Mouse (Mus musculus) forebrain, embryonic 12.5 days (tissue): ENCODE results near the gene 1700123O20Rik. TPM values are rescaled to one million over a fixed set of nuclear protein-coding genes. Genes with fewer than 3 reads are reported as not detected.

ENCODE experiments used
- ATAC-seq: fragments of 200-750 bp; cut with Nextera tagmentation; 2 replicates; pipeline ENCODE4 v1.8.0; 2017; ENCODE audit warnings: moderate TSS enrichment; ENCODE audit not compliant: low FRiP score
- H3K27ac ChIP-seq: fragments of 300-500 bp; sonication (generic); 2 replicates; pipeline ENCODE4 v1.5.1; 2016; ENCODE audit warnings: mild to moderate bottlenecking
- H3K27me3 ChIP-seq: fragments of 300-500 bp; sonication (generic); 2 replicates; pipeline ENCODE4 v1.6.1; 2016; ENCODE audit warnings: mild to moderate bottlenecking
- H3K36me3 ChIP-seq: fragments of 300-500 bp; sonication (generic); replicated peaks from 2 replicates; pipeline ENCODE4 v1.6.1; 2016; ENCODE audit warnings: mild to moderate bottlenecking
- H3K4me1 ChIP-seq: fragments of 300-500 bp; sonication (generic); 2 replicates; pipeline ENCODE4 v1.6.1; 2016
- H3K4me2 ChIP-seq: fragments of 300-500 bp; sonication (generic); 2 replicates; pipeline ENCODE4 v1.6.1; 2016; ENCODE audit warnings: mild to moderate bottlenecking, moderate library complexity
- H3K4me3 ChIP-seq: fragments of 300-500 bp; sonication (generic); replicated peaks from 2 replicates; pipeline ENCODE4 v1.5.1; 2016; ENCODE audit warnings: mild to moderate bottlenecking
- H3K9ac ChIP-seq: fragments of 300-500 bp; sonication (generic); 2 replicates; pipeline ENCODE4 v1.6.1; 2016; ENCODE audit warnings: mild to moderate bottlenecking
- H3K9me3 ChIP-seq: fragments of 300-500 bp; sonication (generic); 2 replicates; pipeline ENCODE4 v1.6.1; 2016
- WGBS: fragments of 180-500 bp; shearing (Covaris S2); methylation state at CpG from one replicate; pipeline ENCODE4 v1.1.7; 2016; 5-methylcytosine and 5-hydroxymethylcytosine counted together
- polyA plus RNA-seq: library from polyadenylated mRNA; unstranded; fragments of >200 nt; fragmentation: Nextera tagmentation; extraction: Ambion mirVana; gene quantifications from 2 replicates; pipeline ENCODE4 v1.2.1, GENCODE M21; 2016

Gene 1700123O20Rik
- polyA plus RNA-seq, 1 experiment from 2014 or later, result 87.5 TPM

DNA sequence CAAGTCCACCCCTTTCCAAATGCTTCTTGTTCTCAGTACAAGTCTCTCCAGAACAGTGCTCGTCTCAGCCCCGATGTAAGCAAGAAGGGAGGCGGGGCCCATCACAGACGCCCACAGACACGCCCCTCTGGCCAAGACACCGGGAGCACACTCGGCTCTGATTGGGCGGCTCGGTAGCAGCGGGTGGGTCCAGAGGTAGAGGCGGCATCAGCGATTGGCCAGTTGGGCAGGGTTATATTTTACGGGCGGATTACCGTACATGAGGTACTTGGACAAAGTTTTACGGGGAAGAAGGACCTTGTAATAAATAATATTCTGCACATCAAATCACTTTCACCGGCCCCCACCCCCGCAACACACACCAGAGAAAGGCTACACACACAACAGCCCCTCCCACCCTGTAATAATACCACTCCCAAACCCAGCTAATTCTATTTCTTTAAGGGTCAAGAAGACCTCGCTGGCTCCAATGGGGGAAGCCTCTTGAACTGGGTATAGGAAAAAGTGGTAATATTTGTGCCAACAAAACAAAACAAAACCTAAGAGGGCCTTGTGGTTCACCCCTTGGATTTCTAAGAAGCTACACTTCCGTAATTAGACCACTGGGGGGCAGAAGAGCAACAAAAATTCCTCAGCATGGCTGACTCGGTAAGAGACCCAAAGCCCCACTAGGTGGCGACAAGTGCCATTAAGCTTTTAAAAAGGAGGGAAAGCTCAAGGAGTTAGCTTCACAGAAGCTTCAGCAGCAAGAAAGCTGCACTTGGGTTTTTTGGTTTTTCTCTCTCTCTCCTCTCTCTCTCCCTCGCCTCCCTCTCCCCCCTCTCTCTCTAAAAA lies 35.2 kb upstream of the 1700123O20Rik start:
- peak overlapping the region; percentile 92 for H3K4me2 ChIP-seq
- peaks cover 63% of the 10 kb centered on the region for H3K36me3 ChIP-seq
- ATAC-seq, result peak; percentile 39; the same call in 1 of the 2 replicates
- H3K9ac ChIP-seq, result 0 out of 2 replicates have a peak overlapping the region, but pooled peaks have one; percentile 25
- WGBS, result 62% methylated on average over 23 of the region's 23 CpGs
- no peaks in the 10 kb centered on the region for H3K27me3 ChIP-seq
- H3K4me3 ChIP-seq, result no peak overlapping the region
- H3K4me1 ChIP-seq, result peaks cover 51% of the 10 kb centered on the region
- H3K9me3 ChIP-seq, result no peaks in the 10 kb centered on the region
- peak overlapping the region; percentile 43 for H3K27ac ChIP-seq

DNA sequence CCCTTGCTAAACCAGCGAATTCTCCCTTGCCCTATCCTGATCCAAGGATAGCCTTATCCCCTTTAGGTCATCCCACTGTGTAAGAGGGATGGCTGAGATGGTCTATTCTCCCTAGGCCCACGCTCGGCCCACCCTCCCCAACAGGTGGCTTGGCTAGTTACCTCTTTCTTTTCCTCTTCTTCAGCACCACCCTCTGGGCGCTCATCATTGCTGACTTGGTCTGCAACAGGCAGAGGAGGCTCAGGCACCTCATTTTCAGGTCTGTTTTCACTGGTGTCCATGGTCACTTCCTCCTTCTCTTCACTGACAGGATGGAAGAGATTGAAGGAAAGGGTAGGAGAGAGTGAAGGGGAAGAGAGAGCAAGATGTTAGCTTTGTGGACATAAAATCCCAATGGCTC lies 34.5 kb upstream of the 1700123O20Rik start:
- Histone ChIP-seq H3K4me1 (peaks cover 51% of the 10 kb centered on the region), H3K27me3 (no peaks in the 10 kb centered on the region), H3K36me3 (peaks cover 63% of the 10 kb centered on the region), H3K4me2 (peak overlapping the region; percentile 92), H3K9ac (0 out of 2 replicates have a peak overlapping the region, but pooled peaks have one; percentile 25), H3K9me3 (no peaks in the 10 kb centered on the region), H3K27ac (peak overlapping the region; percentile 43), H3K4me3 (peak overlapping the region; percentile 5; the same call in 1 of the 2 replicates)
- ATAC-seq, result no peak
- 77% methylated on average over 4 of the region's 4 CpGs for WGBS

DNA sequence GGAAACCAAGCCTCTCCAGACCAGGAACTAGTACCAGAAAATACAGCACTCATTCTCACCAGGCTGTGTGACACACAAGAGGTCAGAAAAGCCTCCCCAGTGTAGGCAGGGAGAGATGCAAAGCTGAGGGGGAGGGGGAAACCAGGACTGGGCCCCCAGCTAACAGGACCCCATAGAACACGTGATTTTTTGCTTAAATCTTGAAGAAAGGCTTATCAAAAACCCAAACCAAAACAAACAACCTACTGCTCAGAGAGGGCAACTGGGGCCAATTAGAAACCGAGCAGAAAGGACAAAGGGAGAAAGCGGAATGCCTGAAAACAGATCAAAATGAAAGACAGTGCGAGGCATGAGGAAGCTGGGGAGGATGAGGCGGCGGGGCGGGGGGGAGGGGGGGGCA lies 33.2 kb upstream of the 1700123O20Rik start:
- peak; percentile 36; the same call in 1 of the 2 replicates for ATAC-seq
- whole genome bisulfite sequencing, result 0% methylated on average over 7 of the region's 7 CpGs
- H3K4me1 ChIP-seq, result peaks cover 51% of the 10 kb centered on the region

GRCm38 (mm10) chr14:54653496-54653895 lies 32.5 kb upstream of the 1700123O20Rik start:
- H3K27ac ChIP-seq, result peak overlapping the region; percentile 90
- no peaks in the 10 kb centered on the region for H3K9me3 ChIP-seq
- H3K36me3 ChIP-seq, result peaks cover 62% of the 10 kb centered on the region
- no peaks in the 10 kb centered on the region for H3K27me3 ChIP-seq
- H3K9ac ChIP-seq, result peak overlapping the region; percentile 92
- peak overlapping the region; percentile 92 for H3K4me2 ChIP-seq
- H3K4me3 ChIP-seq, result peak overlapping the region; percentile 62
- ATAC-seq, result peak; percentile 89
- H3K4me1 ChIP-seq, result peaks cover 47% of the 10 kb centered on the region
- WGBS, result under 1% methylated on average over 12 of the region's 12 CpGs

More for the DNA sequence above, 33.2 kb upstream of the 1700123O20Rik start:
- peaks cover 62% of the 10 kb centered on the region for H3K36me3 ChIP-seq
- no peaks in the 10 kb centered on the region for H3K27me3 ChIP-seq
- H3K9me3 ChIP-seq, result no peaks in the 10 kb centered on the region
- peak overlapping the region; percentile 92 for H3K9ac ChIP-seq
- peak overlapping the region; percentile 92 for H3K4me2 ChIP-seq
- peak overlapping the region; percentile 62 for H3K4me3 ChIP-seq
- peak overlapping the region; percentile 90 for H3K27ac ChIP-seq

- no peak for ATAC-seq
- Histone ChIP-seq H3K9me3 (no peaks in the 10 kb centered on the region), H3K4me2 (no peak overlapping the region), H3K9ac (no peak overlapping the region), H3K27ac (no peak overlapping the region), H3K4me3 (no peak overlapping the region), H3K36me3 (peaks cover 97% of the 10 kb centered on the region), H3K27me3 (no peaks in the 10 kb centered on the region), H3K4me1 (no peaks in the 10 kb centered on the region)
- 95% methylated on average over 2 of the region's 2 CpGs for WGBS
Observed at GRCm38 (mm10) chr14:54660009-54660408, 26.0 kb upstream of the 1700123O20Rik start.

DNA sequence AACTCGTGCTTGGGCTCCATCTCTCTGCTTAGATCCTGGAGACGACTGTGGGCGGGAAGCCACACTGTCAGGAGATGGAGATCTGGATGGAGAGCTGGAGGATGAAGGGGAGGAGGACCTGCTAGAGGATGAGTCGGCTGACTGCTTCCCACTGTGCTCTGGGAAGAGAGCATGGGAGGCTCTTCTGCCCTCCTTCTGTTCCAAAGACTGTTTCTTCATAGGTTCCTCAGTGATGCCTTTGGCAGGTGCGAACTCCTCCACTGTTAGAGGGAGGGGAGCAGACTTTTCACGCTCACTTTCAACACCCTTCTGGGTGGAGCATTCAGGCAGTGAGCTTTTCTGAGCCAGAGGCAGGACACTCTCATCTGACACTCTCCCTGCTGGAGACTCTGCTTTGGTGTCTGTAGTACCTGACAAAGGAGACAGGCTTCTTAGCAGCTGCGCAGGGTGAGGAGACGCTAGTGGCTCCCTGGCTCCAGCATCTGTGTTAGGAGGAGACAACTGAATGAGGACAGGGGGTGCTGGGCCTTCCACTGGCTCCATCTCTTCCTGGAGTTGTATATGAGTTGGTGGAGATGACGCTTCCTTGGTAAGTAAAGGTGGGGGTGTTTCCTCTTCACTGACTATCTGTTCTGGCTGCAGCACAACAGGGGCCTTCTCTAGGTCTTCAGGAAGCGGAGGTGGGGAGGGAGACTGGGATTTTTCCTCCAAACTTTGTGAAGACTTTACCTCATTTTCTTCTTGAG lies 21.4 kb upstream of the 1700123O20Rik start:
- no peak overlapping the region for H3K4me3 ChIP-seq
- H3K4me2 ChIP-seq, result no peak overlapping the region
- H3K9me3 ChIP-seq, result no peaks in the 10 kb centered on the region
- H3K36me3 ChIP-seq, result peaks cover 90% of the 10 kb centered on the region
- no peak overlapping the region for H3K9ac ChIP-seq
- no peak overlapping the region for H3K27ac ChIP-seq
- no peaks in the 10 kb centered on the region for H3K4me1 ChIP-seq
- no peaks in the 10 kb centered on the region for H3K27me3 ChIP-seq
- no peak for ATAC-seq
- 92% methylated on average over 10 of the region's 10 CpGs for WGBS

GRCm38 (mm10) chr14:54669381-54669780 lies 16.6 kb upstream of the 1700123O20Rik start:
- peaks cover 68% of the 10 kb centered on the region for H3K36me3 ChIP-seq
- WGBS, result 81% methylated on average over 4 of the region's 4 CpGs

DNA sequence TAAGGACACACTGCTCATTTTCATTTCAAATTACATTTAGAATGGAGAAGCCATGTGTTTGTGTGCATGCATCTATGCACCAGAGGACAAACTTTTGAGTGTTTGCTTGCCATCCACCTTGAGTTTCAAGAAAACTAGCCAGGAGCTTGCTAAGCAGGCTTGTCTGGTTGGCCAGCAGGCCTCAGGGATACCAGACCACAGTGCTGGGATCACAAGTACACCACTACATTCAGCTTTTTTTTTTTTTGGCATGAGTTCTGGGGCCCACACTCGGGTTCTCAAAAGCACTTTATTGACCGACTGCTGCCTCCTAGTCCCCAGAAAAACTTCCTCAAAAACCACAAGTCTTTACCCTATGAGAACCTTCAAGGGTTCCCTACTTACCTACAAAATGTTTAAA lies 11.7 kb upstream of the 1700123O20Rik start:
- peaks cover 67% of the 10 kb centered on the region for H3K36me3 ChIP-seq
- H3K4me3 ChIP-seq, result no peak overlapping the region
- no peak overlapping the region for H3K27ac ChIP-seq
- no peaks in the 10 kb centered on the region for H3K4me1 ChIP-seq
- no peak overlapping the region for H3K4me2 ChIP-seq
- no peak overlapping the region for H3K9ac ChIP-seq
- WGBS, result 87% methylated on average over 2 of the region's 2 CpGs
- H3K27me3 ChIP-seq, result no peaks in the 10 kb centered on the region
- no peaks in the 10 kb centered on the region for H3K9me3 ChIP-seq
- ATAC-seq, result no peak

More at GRCm38 (mm10) chr14:54669381-54669780, 16.6 kb upstream of the 1700123O20Rik start:
- Histone ChIP-seq H3K27ac (no peak overlapping the region), H3K9ac (no peak overlapping the region), H3K9me3 (no peaks in the 10 kb centered on the region), H3K4me1 (no peaks in the 10 kb centered on the region), H3K27me3 (no peaks in the 10 kb centered on the region), H3K4me2 (no peak overlapping the region), H3K4me3 (no peak overlapping the region)
- no peak for ATAC-seq

- ATAC-seq, result no peak
- Histone ChIP-seq H3K27me3 (no peaks in the 10 kb centered on the region), H3K9ac (no peak overlapping the region), H3K4me2 (no peak overlapping the region), H3K36me3 (peaks cover 74% of the 10 kb centered on the region), H3K9me3 (no peaks in the 10 kb centered on the region), H3K27ac (no peak overlapping the region), H3K4me1 (no peaks in the 10 kb centered on the region), H3K4me3 (no peak overlapping the region)
- WGBS, result 90% methylated on average over 5 of the region's 5 CpGs
Observed at GRCm38 (mm10) chr14:54676290-54676689, 9.7 kb upstream of the 1700123O20Rik start.

DNA sequence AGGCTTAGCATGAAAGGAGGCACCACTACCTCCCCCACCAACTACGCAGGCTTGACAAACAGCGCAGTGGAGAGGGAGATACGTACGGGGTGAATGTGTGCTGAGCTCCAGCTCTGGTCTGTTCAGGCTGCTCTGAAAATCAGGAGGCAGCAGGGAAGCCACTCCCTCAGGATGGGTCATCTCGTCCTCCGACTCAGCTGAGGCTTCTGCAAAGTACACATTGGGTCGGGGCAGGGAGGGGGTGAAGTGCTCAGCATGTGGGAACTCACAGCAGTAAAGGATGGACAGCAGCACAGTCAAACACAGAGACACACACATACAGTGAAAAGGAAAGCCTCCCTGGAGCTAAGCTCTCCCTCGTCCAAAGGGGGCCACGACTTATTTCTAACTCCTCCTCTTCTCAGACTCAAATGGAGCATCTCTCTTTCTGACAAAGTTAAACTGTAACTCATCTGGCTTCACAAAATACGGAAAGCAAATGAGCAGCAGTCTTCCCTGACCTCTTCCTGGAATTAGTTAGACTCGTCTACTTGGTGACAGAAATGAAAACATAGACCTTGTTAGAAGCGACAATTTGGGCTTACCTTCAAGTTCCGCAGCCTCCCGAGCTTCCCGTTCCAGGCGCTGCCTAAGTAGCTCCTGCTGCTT lies 7.2 kb upstream of the 1700123O20Rik start:
- Histone ChIP-seq H3K27me3 (no peaks in the 10 kb centered on the region), H3K4me2 (no peak overlapping the region), H3K4me3 (no peak overlapping the region), H3K4me1 (no peaks in the 10 kb centered on the region), H3K36me3 (peaks cover 77% of the 10 kb centered on the region), H3K9ac (no peak overlapping the region), H3K27ac (no peak overlapping the region), H3K9me3 (no peaks in the 10 kb centered on the region)
- no peak for ATAC-seq
- WGBS, result 92% methylated on average over 16 of the region's 16 CpGs

GRCm38 (mm10) chr14:54682396-54682795 lies 3.6 kb upstream of the 1700123O20Rik start:
- H3K9ac ChIP-seq, result no peak overlapping the region
- no peak overlapping the region for H3K27ac ChIP-seq
- H3K4me3 ChIP-seq, result no peak overlapping the region
- H3K27me3 ChIP-seq, result no peaks in the 10 kb centered on the region
- no peak overlapping the region for H3K4me2 ChIP-seq
- H3K36me3 ChIP-seq, result peaks cover 53% of the 10 kb centered on the region
- H3K9me3 ChIP-seq, result no peaks in the 10 kb centered on the region
- 90% methylated on average over 3 of the region's 3 CpGs for WGBS
- ATAC-seq, result no peak
- peaks cover 13% of the 10 kb centered on the region for H3K4me1 ChIP-seq

DNA sequence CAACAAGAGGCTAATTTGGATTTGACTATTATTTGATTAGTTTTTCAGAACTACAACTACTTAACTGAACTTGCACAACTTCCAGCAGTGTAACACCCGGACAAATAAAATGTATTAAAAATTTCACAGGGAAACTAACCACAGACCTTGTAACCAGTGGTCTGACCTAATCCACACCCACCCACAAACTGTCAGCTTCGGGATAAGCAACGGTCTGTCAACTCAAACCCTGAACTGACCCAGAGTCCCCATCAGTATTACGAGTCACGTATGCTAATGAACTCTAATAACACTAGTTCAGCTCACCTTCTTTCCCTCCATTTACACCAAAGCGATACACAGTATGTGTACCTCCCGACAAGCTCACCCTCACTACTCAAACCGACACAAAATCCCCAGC lies 545 bp upstream of the 1700123O20Rik start:
- Histone ChIP-seq H3K4me2 (peak overlapping the region; percentile 83), H3K9ac (peak overlapping the region; percentile 88), H3K36me3 (peaks cover 42% of the 10 kb centered on the region), H3K27me3 (no peaks in the 10 kb centered on the region), H3K27ac (peak overlapping the region; percentile 96; the same call in 1 of the 2 replicates), H3K9me3 (no peaks in the 10 kb centered on the region), H3K4me3 (peak overlapping the region; percentile 86), H3K4me1 (peaks cover 24% of the 10 kb centered on the region)
- 17% methylated on average over 8 of the region's 8 CpGs for WGBS
- peak; percentile 11; the same call in 1 of the 2 replicates for ATAC-seq
